Mouse (Mus musculus) midbrain, embryonic 13.5 days (tissue): ENCODE measurements around the gene Rdh19. TPM values are rescaled to one million over a fixed set of nuclear protein-coding genes. Genes with fewer than 3 reads are reported as not detected.
"Not testable (repeated sequence)": the region's sequence is repeated elsewhere in the genome, so short reads cannot be mapped to it uniquely, and the experiment has no call there.

Source experiments
- ATAC-seq: fragments of 200-750 bp; cut with Nextera tagmentation; 2 replicates; pipeline ENCODE4 v1.8.0; 2017; ENCODE audit warnings: mild to moderate bottlenecking, moderate TSS enrichment, moderate library complexity
- H3K27ac ChIP-seq: fragments of 300-500 bp; sonication (generic); 2 replicates; pipeline ENCODE4 v1.5.1; 2015; ENCODE audit warnings: inconsistent platforms, mild to moderate bottlenecking, moderate library complexity
- H3K27me3 ChIP-seq: fragments of 300-500 bp; sonication (generic); 2 replicates; pipeline ENCODE4 v1.6.1; 2015; ENCODE audit warnings: mild to moderate bottlenecking, inconsistent platforms
- H3K36me3 ChIP-seq: fragments of 300-500 bp; sonication (generic); 2 replicates; pipeline ENCODE4 v1.6.1; 2015; ENCODE audit warnings: mild to moderate bottlenecking, inconsistent platforms
- H3K4me1 ChIP-seq: fragments of 300-500 bp; sonication (generic); replicated peaks from 2 replicates; pipeline ENCODE4 v1.6.1; 2015; ENCODE audit warnings: inconsistent platforms
- H3K4me2 ChIP-seq: fragments of 300-500 bp; sonication (generic); replicated peaks from 2 replicates; pipeline ENCODE4 v1.6.1; 2015; ENCODE audit warnings: moderate library complexity, mild to moderate bottlenecking, inconsistent platforms
- H3K4me3 ChIP-seq: fragments of 300-500 bp; sonication (generic); replicated peaks from 2 replicates; pipeline ENCODE4 v1.5.1; 2015; ENCODE audit warnings: mild to moderate bottlenecking, inconsistent platforms
- H3K9ac ChIP-seq: fragments of 300-500 bp; sonication (generic); replicated peaks from 2 replicates; pipeline ENCODE4 v1.6.1; 2015; ENCODE audit warnings: mild to moderate bottlenecking, inconsistent platforms
- H3K9me3 ChIP-seq: fragments of 300-500 bp; sonication (generic); 2 replicates; pipeline ENCODE4 v1.6.1; 2016; ENCODE audit warnings: mild to moderate bottlenecking, inconsistent platforms
- WGBS: fragments of 180-500 bp; shearing (Covaris S2); methylation state at CpG from one replicate; pipeline ENCODE4 v1.1.7; 2015; 5-methylcytosine and 5-hydroxymethylcytosine counted together
- polyA plus RNA-seq: library from polyadenylated mRNA; unstranded; fragments of >200 nt; fragmentation: Nextera tagmentation; extraction: Ambion mirVana; gene quantifications from 2 replicates; pipeline ENCODE4 v1.2.1, GENCODE M21; 2015

The Rdh19 gene
- polyA plus RNA-seq, 1 experiment from 2014 or later: not detected

GRCm38 (mm10) chr10:127838539-127838938 is 11.2 kb upstream of the Rdh19 start:
- Histone ChIP-seq H3K9ac (no peak overlapping the region), H3K27me3 (no peaks in the 10 kb centered on the region), H3K9me3 (peaks cover 2% of the 10 kb centered on the region; the same call in 1 of the 2 replicates), H3K36me3 (no peaks in the 10 kb centered on the region), H3K4me3 (no peak overlapping the region), H3K27ac (no peak overlapping the region), H3K4me1 (no peaks in the 10 kb centered on the region), H3K4me2 (no peak overlapping the region)
- 86% methylated on average over 2 of the region's 2 CpGs for WGBS
- no peak for ATAC-seq

GRCm38 (mm10) chr10:127840776-127841175 is 9.0 kb upstream of the Rdh19 start:
- ATAC-seq: no peak
- no peak overlapping the region for H3K4me2 ChIP-seq
- no peak overlapping the region for H3K4me3 ChIP-seq
- H3K36me3 ChIP-seq: no peaks in the 10 kb centered on the region
- no peaks in the 10 kb centered on the region for H3K4me1 ChIP-seq
- 68% methylated on average over 2 of the region's 2 CpGs for WGBS
- no peak overlapping the region for H3K9ac ChIP-seq
- H3K9me3 ChIP-seq: peaks cover 2% of the 10 kb centered on the region; the same call in 1 of the 2 replicates
- H3K27me3 ChIP-seq: no peaks in the 10 kb centered on the region
- no peak overlapping the region for H3K27ac ChIP-seq

- not testable (repeated sequence) for ATAC-seq
- 95% methylated on average over 5 of the region's 5 CpGs for WGBS
Measured at GRCm38 (mm10) chr10:127845945-127846344, 3.8 kb upstream of the Rdh19 start.

GRCm38 (mm10) chr10:127848089-127848488 is 1.6 kb upstream of the Rdh19 start:
- no peak overlapping the region for H3K4me2 ChIP-seq
- no peaks in the 10 kb centered on the region for H3K27me3 ChIP-seq
- 88% methylated on average over 1 of the region's 1 CpGs for WGBS
- ATAC-seq: no peak
- H3K36me3 ChIP-seq: no peaks in the 10 kb centered on the region
- H3K9me3 ChIP-seq: no peaks in the 10 kb centered on the region
- no peak overlapping the region for H3K9ac ChIP-seq
- no peaks in the 10 kb centered on the region for H3K4me1 ChIP-seq
- no peak overlapping the region for H3K4me3 ChIP-seq
- H3K27ac ChIP-seq: no peak overlapping the region

More at GRCm38 (mm10) chr10:127845945-127846344, 3.8 kb upstream of the Rdh19 start:
- H3K4me1 ChIP-seq, H3K4me3 ChIP-seq, H3K4me2 ChIP-seq, H3K9me3 ChIP-seq, H3K9ac ChIP-seq, H3K27ac ChIP-seq, H3K36me3 ChIP-seq, H3K27me3 ChIP-seq: not testable (repeated sequence)

GRCm38 (mm10) chr10:127856376-127856775 is 6.6 kb downstream of the Rdh19 start:
- Histone ChIP-seq H3K27me3 (no peaks in the 10 kb centered on the region), H3K4me1 (no peaks in the 10 kb centered on the region), H3K4me3 (no peak overlapping the region), H3K9ac (no peak overlapping the region), H3K9me3 (no peaks in the 10 kb centered on the region), H3K4me2 (no peak overlapping the region), H3K36me3 (no peaks in the 10 kb centered on the region), H3K27ac (no peak overlapping the region)
- ATAC-seq: no peak

GRCm38 (mm10) chr10:127864931-127865330 is 15.2 kb downstream of the Rdh19 start:
- Histone ChIP-seq H3K36me3 (no peaks in the 10 kb centered on the region), H3K27me3 (no peaks in the 10 kb centered on the region), H3K9ac (no peak overlapping the region), H3K4me1 (no peaks in the 10 kb centered on the region), H3K4me3 (no peak overlapping the region), H3K9me3 (no peaks in the 10 kb centered on the region), H3K4me2 (no peak overlapping the region), H3K27ac (no peak overlapping the region)
- ATAC-seq: no peak

- Histone ChIP-seq H3K4me1 (no peaks in the 10 kb centered on the region), H3K36me3 (no peaks in the 10 kb centered on the region)
Measured at GRCm38 (mm10) chr10:127866232-127866631, 16.5 kb downstream of the Rdh19 start, which contains the start of gene Rdh16f2. Gene Rdh16f2, plus strand, starts transcription at chr10:127866474.

GRCm38 (mm10) chr10:127872484-127872883 is 22.8 kb downstream of the Rdh19 start:
- Histone ChIP-seq H3K27me3 (no peaks in the 10 kb centered on the region), H3K27ac (no peak overlapping the region), H3K4me3 (no peak overlapping the region), H3K9ac (no peak overlapping the region), H3K4me2 (no peak overlapping the region), H3K9me3 (no peaks in the 10 kb centered on the region), H3K4me1 (no peaks in the 10 kb centered on the region), H3K36me3 (no peaks in the 10 kb centered on the region)
- no peak for ATAC-seq
- WGBS: 75% methylated on average over 4 of the region's 4 CpGs

More at GRCm38 (mm10) chr10:127866232-127866631, 16.5 kb downstream of the Rdh19 start, which contains the start of gene Rdh16f2:
- no peaks in the 10 kb centered on the region for H3K9me3 ChIP-seq
- 82% methylated on average over 3 of the region's 3 CpGs for WGBS
- no peak within 1 kb of the TSS for H3K4me2 ChIP-seq
- no peak within 1 kb of the TSS for H3K4me3 ChIP-seq
- H3K9ac ChIP-seq: no peak within 1 kb of the TSS
- no peak for ATAC-seq
- H3K27me3 ChIP-seq: no peaks in the 10 kb centered on the region
- no peak within 1 kb of the TSS for H3K27ac ChIP-seq

- 56% methylated on average over 2 of the region's 2 CpGs for WGBS
- ATAC-seq: no peak
- no peak overlapping the region for H3K4me2 ChIP-seq
- H3K27me3 ChIP-seq: no peaks in the 10 kb centered on the region
- H3K27ac ChIP-seq: no peak overlapping the region
- no peaks in the 10 kb centered on the region for H3K4me1 ChIP-seq
- no peaks in the 10 kb centered on the region for H3K9me3 ChIP-seq
- no peak overlapping the region for H3K4me3 ChIP-seq
- H3K36me3 ChIP-seq: no peaks in the 10 kb centered on the region
- no peak overlapping the region for H3K9ac ChIP-seq
Measured at GRCm38 (mm10) chr10:127877681-127878080, 28.0 kb downstream of the Rdh19 start.

- H3K4me2 ChIP-seq: no peak overlapping the region
- no peaks in the 10 kb centered on the region for H3K9me3 ChIP-seq
- WGBS: 90% methylated on average over 3 of the region's 3 CpGs
- no peak for ATAC-seq
- H3K4me1 ChIP-seq: no peaks in the 10 kb centered on the region
- H3K36me3 ChIP-seq: no peaks in the 10 kb centered on the region
- no peak overlapping the region for H3K27ac ChIP-seq
- no peak overlapping the region for H3K4me3 ChIP-seq
- H3K9ac ChIP-seq: no peak overlapping the region
- no peaks in the 10 kb centered on the region for H3K27me3 ChIP-seq
Measured at GRCm38 (mm10) chr10:127878262-127879057, 28.7 kb downstream of the Rdh19 start.

GRCm38 (mm10) chr10:127879155-127879688 is 29.5 kb downstream of the Rdh19 start:
- Histone ChIP-seq H3K27ac (no peak overlapping the region), H3K4me1 (no peaks in the 10 kb centered on the region), H3K4me3 (no peak overlapping the region), H3K9me3 (no peaks in the 10 kb centered on the region), H3K36me3 (no peaks in the 10 kb centered on the region), H3K9ac (no peak overlapping the region), H3K4me2 (no peak overlapping the region), H3K27me3 (no peaks in the 10 kb centered on the region)
- 89% methylated on average over 3 of the region's 3 CpGs for WGBS
- no peak for ATAC-seq

- Histone ChIP-seq H3K9me3 (no peaks in the 10 kb centered on the region), H3K36me3 (no peaks in the 10 kb centered on the region), H3K9ac (no peak overlapping the region), H3K4me2 (no peak overlapping the region), H3K27me3 (no peaks in the 10 kb centered on the region), H3K27ac (no peak overlapping the region), H3K4me1 (no peaks in the 10 kb centered on the region), H3K4me3 (no peak overlapping the region)
- WGBS: 77% methylated on average over 4 of the region's 4 CpGs
- ATAC-seq: no peak
Measured at GRCm38 (mm10) chr10:127881041-127881440, 31.3 kb downstream of the Rdh19 start.
